Mouse (Mus musculus) lung, adult 2 months (tissue): ENCODE measurements around the gene Cactin.

Experiments used
- CTCF ChIP-seq: fragments of 200-500 bp; IDR thresholded peaks from 2 replicates; pipeline ENCODE4 v1.5.1; 2011; ENCODE audit warnings: mild to moderate bottlenecking, low read length, control low read depth; ENCODE audit not compliant: insufficient read depth
- POLR2A ChIP-seq: fragments of 200-500 bp; IDR thresholded peaks from 2 replicates; pipeline ENCODE4 v1.6.1; 2011; ENCODE audit warnings: low read depth, mild to moderate bottlenecking, control low read depth, low read length, borderline replicate concordance; ENCODE audit errors: extremely low read depth

DNA sequence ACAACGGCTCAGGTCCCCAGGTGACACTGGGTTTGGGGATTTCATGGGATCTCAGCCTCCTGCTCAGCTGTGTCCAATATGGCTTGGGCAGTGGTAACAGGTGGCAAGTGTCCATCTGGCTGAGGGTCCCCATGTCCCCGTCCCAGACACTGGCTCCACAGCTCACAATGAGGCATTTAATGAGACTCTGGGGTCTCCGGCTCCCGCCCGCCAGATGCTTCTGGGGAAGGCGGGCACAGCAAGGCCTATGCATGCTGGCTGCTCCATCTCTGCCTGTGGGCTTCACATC is 46.2 kb downstream of the Cactin start:
- TF ChIP-seq CTCF, result no peak
- TF ChIP-seq POLR2A, result no peak
